Mouse (Mus musculus): ENCODE data around the gene Sprr2i. TPM values are rescaled to one million over a fixed set of nuclear protein-coding genes. Genes with fewer than 3 reads are reported as not detected.

Gene Sprr2i
- not detected in 2 replicates for polyA plus RNA-seq (2015; fragmentation: Nextera tagmentation; extraction: Ambion mirVana)

GRCm38 (mm10) chr3:92407691-92408090, at the start of gene Sprr2i:
TSS of gene Sprr2i (plus strand) at chr3:92407991.
- Histone ChIP-seq H3K4me2 (replicated peaks; ENCODE audit: low read depth) (no peak within 1 kb of the TSS), H3K9ac (ENCODE audit: low read depth, low read length) (no peak within 1 kb of the TSS), H3K27me3 (replicated peaks; ENCODE audit: control insufficient read depth, insufficient read depth, low read length) (no peaks in the 10 kb centered on the region), H3K27ac (ENCODE audit: low read depth, low read length) (no peak within 1 kb of the TSS), H3K4me1 (replicated peaks; ENCODE audit: control insufficient read depth, insufficient read depth, low read length) (no peaks in the 10 kb centered on the region), H3K9me3 (ENCODE audit: control insufficient read depth) (no peaks in the 10 kb centered on the region), H3K4me3 (ENCODE audit: low read depth, low read length) (no peak within 1 kb of the TSS), H3K36me3 (ENCODE audit: control insufficient read depth, insufficient read depth) (no peaks in the 10 kb centered on the region)
- ATAC-seq = no peak
- 94% methylated on average over 2 of the region's 2 CpGs for WGBS
- TF ChIP-seq CTCF (IDR thresholded peaks at IDR 0.05; ENCODE audit: low read depth) = no peak

DNA sequence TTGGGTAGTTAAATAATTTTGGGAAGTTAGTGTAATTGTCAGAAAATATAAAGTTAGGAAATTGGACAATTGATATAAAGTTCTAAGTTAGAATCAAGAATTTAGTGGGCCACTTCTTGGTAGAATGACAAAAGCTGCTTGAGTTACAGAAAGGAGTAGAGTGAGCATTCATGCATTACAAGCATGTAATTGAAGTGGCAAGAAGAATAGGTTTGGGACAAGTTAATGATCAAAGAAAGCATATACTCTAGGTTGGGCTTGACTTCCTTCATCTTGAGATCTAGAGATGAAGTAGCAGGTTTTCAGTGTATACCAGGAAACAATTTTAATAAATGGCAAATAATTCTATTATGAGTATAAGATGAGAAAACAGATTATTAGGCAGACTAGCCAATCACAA, 46.2 kb upstream of the Sprr2i start:
- no peak for ATAC-seq
- Histone ChIP-seq H3K4me1 (replicated peaks; ENCODE audit: control insufficient read depth, insufficient read depth, low read length) (no peaks in the 10 kb centered on the region), H3K4me2 (replicated peaks; ENCODE audit: low read depth) (no peak overlapping the region), H3K36me3 (ENCODE audit: control insufficient read depth, insufficient read depth) (no peaks in the 10 kb centered on the region), H3K9ac (ENCODE audit: low read depth, low read length) (no peak overlapping the region), H3K4me3 (ENCODE audit: low read depth, low read length) (no peak overlapping the region), H3K27ac (ENCODE audit: low read depth, low read length) (no peak overlapping the region), H3K9me3 (ENCODE audit: control insufficient read depth) (no peaks in the 10 kb centered on the region), H3K27me3 (replicated peaks; ENCODE audit: control insufficient read depth, insufficient read depth, low read length) (no peaks in the 10 kb centered on the region)
- TF ChIP-seq CTCF (IDR thresholded peaks at IDR 0.05; ENCODE audit: low read depth) = no peak

DNA sequence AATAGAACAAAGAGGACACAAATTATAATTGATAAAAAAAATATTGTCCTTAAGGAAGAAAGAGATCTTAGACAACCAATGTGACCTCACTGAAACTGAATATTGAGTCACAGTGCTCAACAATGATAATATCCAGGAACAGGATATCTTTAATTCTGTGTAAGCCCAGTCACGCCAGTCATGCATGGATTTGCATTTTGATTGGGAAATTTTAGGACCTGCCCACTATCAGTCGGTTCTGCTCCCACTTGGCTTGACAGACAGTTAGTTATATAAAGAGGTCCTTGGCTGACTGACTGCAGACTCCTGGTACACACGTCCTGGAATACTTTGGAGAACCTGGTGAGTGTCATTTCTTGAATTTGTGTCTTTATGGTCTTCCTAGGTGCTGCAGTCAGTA, 42.9 kb upstream of the Sprr2i start, which contains the start of gene Sprr2f:
Sprr2f (plus strand) TSS at position 301 of the 400 bp plus-strand sequence.
- H3K9ac ChIP-seq (ENCODE audit: low read depth, low read length) = no peak within 1 kb of the TSS
- no peak for TF ChIP-seq CTCF (IDR thresholded peaks at IDR 0.05; ENCODE audit: low read depth)
- no peak for ATAC-seq
- no peak within 1 kb of the TSS for H3K4me3 ChIP-seq (ENCODE audit: low read depth, low read length)
- no peak within 1 kb of the TSS for H3K27ac ChIP-seq (ENCODE audit: low read depth, low read length)
- no peak within 1 kb of the TSS for H3K4me2 ChIP-seq (replicated peaks; ENCODE audit: low read depth)
- no peaks in the 10 kb centered on the region for H3K4me1 ChIP-seq (replicated peaks; ENCODE audit: control insufficient read depth, insufficient read depth, low read length)
- H3K36me3 ChIP-seq (ENCODE audit: control insufficient read depth, insufficient read depth) = no peaks in the 10 kb centered on the region
- H3K27me3 ChIP-seq (replicated peaks; ENCODE audit: control insufficient read depth, insufficient read depth, low read length) = no peaks in the 10 kb centered on the region
- no peaks in the 10 kb centered on the region for H3K9me3 ChIP-seq (ENCODE audit: control insufficient read depth)
- WGBS = 75% methylated on average over 3 of the region's 3 CpGs

DNA sequence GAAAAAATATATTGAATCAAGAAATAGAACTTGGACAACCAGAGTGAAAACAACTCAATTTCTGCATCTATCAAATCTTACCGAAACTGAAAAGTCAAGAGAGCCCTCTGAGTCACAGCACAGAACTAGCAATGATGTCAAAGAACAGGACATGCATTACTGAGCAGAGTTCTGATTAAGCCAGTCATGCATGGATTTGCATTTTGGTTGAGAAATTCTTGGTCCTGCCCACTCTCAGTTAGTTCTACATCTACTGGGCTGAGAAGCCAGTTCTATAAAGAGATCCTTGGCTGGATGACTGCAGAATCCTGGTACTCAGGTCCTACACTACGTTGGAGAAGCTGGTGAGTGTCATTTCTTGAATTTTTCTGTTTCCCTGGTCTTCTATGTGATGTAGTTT, 34.2 kb upstream of the Sprr2i start:
- WGBS = 75% methylated on average over 2 of the region's 2 CpGs

DNA sequence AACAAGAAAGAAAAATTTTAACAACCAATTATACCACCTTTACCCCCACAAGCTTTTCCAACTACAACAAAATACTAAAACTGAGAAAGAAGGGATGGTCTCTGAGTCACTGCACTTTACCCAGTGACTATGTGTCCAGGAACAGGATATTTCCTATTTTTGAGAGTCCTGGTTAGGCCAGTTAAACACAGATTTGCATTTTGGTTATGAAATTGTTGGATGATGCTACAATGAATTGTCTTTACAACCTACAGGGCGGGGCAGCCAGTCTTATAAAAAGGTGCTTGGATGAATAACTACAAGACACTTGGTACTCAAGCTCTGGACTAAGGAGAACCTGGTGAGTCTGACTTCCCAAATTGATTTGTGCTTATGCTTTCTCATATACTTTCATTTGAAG, 22.4 kb upstream of the Sprr2i start, which contains the start of gene Sprr2h:
Sprr2h (plus strand) TSS at position 301 of the 400 bp plus-strand sequence.
- no peak within 1 kb of the TSS for H3K27ac ChIP-seq (ENCODE audit: low read depth, low read length)
- H3K27me3 ChIP-seq (replicated peaks; ENCODE audit: control insufficient read depth, insufficient read depth, low read length) = no peaks in the 10 kb centered on the region
- no peak within 1 kb of the TSS for H3K4me3 ChIP-seq (ENCODE audit: low read depth, low read length)
- H3K36me3 ChIP-seq (ENCODE audit: control insufficient read depth, insufficient read depth) = no peaks in the 10 kb centered on the region
- TF ChIP-seq CTCF (IDR thresholded peaks at IDR 0.05; ENCODE audit: low read depth) = no peak
- 94% methylated on average over 1 of the region's 1 CpGs for WGBS
- no peaks in the 10 kb centered on the region for H3K9me3 ChIP-seq (ENCODE audit: control insufficient read depth)
- H3K9ac ChIP-seq (ENCODE audit: low read depth, low read length) = no peak within 1 kb of the TSS
- ATAC-seq = no peak
- H3K4me1 ChIP-seq (replicated peaks; ENCODE audit: control insufficient read depth, insufficient read depth, low read length) = no peaks in the 10 kb centered on the region
- H3K4me2 ChIP-seq (replicated peaks; ENCODE audit: low read depth) = no peak within 1 kb of the TSS

More for the DNA sequence above, 34.2 kb upstream of the Sprr2i start:
- H3K27ac ChIP-seq (ENCODE audit: low read depth, low read length) = no peak overlapping the region
- no peak overlapping the region for H3K4me3 ChIP-seq (ENCODE audit: low read depth, low read length)
- TF ChIP-seq CTCF (IDR thresholded peaks at IDR 0.05; ENCODE audit: low read depth) = no peak
- H3K36me3 ChIP-seq (ENCODE audit: control insufficient read depth, insufficient read depth) = no peaks in the 10 kb centered on the region
- no peak for ATAC-seq
- H3K9me3 ChIP-seq (ENCODE audit: control insufficient read depth) = no peaks in the 10 kb centered on the region
- no peaks in the 10 kb centered on the region for H3K4me1 ChIP-seq (replicated peaks; ENCODE audit: control insufficient read depth, insufficient read depth, low read length)
- H3K4me2 ChIP-seq (replicated peaks; ENCODE audit: low read depth) = no peak overlapping the region
- H3K27me3 ChIP-seq (replicated peaks; ENCODE audit: control insufficient read depth, insufficient read depth, low read length) = no peaks in the 10 kb centered on the region
- H3K9ac ChIP-seq (ENCODE audit: low read depth, low read length) = no peak overlapping the region

- no peak for ATAC-seq
- peak; percentile 67 for TF ChIP-seq CTCF (IDR thresholded peaks at IDR 0.05; ENCODE audit: low read depth)
- WGBS = 42% methylated on average over 1 of the region's 1 CpGs
Measured at GRCm38 (mm10) chr3:92394301-92394700, 13.5 kb upstream of the Sprr2i start.

GRCm38 (mm10) chr3:92417782-92418181, 10.0 kb downstream of the Sprr2i start, which contains the start of gene Sprr2j-ps:
TSS of gene Sprr2j-ps (plus strand) at chr3:92418082.
- Histone ChIP-seq H3K9ac (ENCODE audit: low read depth, low read length) (no peak within 1 kb of the TSS), H3K27ac (ENCODE audit: low read depth, low read length) (no peak within 1 kb of the TSS), H3K4me1 (replicated peaks; ENCODE audit: control insufficient read depth, insufficient read depth, low read length) (no peaks in the 10 kb centered on the region), H3K9me3 (ENCODE audit: control insufficient read depth) (no peaks in the 10 kb centered on the region), H3K4me2 (replicated peaks; ENCODE audit: low read depth) (no peak within 1 kb of the TSS), H3K36me3 (ENCODE audit: control insufficient read depth, insufficient read depth) (no peaks in the 10 kb centered on the region), H3K27me3 (replicated peaks; ENCODE audit: control insufficient read depth, insufficient read depth, low read length) (no peaks in the 10 kb centered on the region), H3K4me3 (ENCODE audit: low read depth, low read length) (no peak within 1 kb of the TSS)
- no peak for ATAC-seq
- no peak for TF ChIP-seq CTCF (IDR thresholded peaks at IDR 0.05; ENCODE audit: low read depth)
- WGBS = 90% methylated on average over 2 of the region's 2 CpGs

More at GRCm38 (mm10) chr3:92394301-92394700, 13.5 kb upstream of the Sprr2i start:
- Histone ChIP-seq H3K36me3 (ENCODE audit: control insufficient read depth, insufficient read depth) (no peaks in the 10 kb centered on the region), H3K4me2 (replicated peaks; ENCODE audit: low read depth) (no peak overlapping the region), H3K27me3 (replicated peaks; ENCODE audit: control insufficient read depth, insufficient read depth, low read length) (no peaks in the 10 kb centered on the region), H3K4me1 (replicated peaks; ENCODE audit: control insufficient read depth, insufficient read depth, low read length) (no peaks in the 10 kb centered on the region), H3K27ac (ENCODE audit: low read depth, low read length) (no peak overlapping the region), H3K4me3 (ENCODE audit: low read depth, low read length) (no peak overlapping the region), H3K9ac (ENCODE audit: low read depth, low read length) (no peak overlapping the region), H3K9me3 (ENCODE audit: control insufficient read depth) (no peaks in the 10 kb centered on the region)

All from intestine, postnatal 0 days (tissue).